Mouse (Mus musculus) fat pad, adult 2 months (tissue): ENCODE measurements around the gene Exph5.

Experiments
- DNase-seq: peaks from one replicate; pipeline ENCODE4 v3.0.0-alpha.2; 2011; ENCODE audit warnings: low read depth, low spot score; ENCODE audit errors: extremely low read depth

Gene Exph5

GRCm38 (mm10) chr9:53404050-53404752, 102.7 kb downstream of the Exph5 start:
- no peak for DNase-seq

GRCm38 (mm10) chr9:53404753-53405722, 103.6 kb downstream of the Exph5 start:
- DNase-seq, result no peak

GRCm38 (mm10) chr9:53408548-53408947, 107.1 kb downstream of the Exph5 start:
- no peak for DNase-seq

- DNase-seq, result peak; percentile 76
Observed at GRCm38 (mm10) chr9:53408953-53409361, 107.5 kb downstream of the Exph5 start.

GRCm38 (mm10) chr9:53409427-53409826, 108.0 kb downstream of the Exph5 start:
- DNase-seq, result no peak

GRCm38 (mm10) chr9:53422133-53422896, 120.8 kb downstream of the Exph5 start:
- DNase-seq, result no peak

- no peak for DNase-seq
Observed at GRCm38 (mm10) chr9:53426726-53427125, 125.3 kb downstream of the Exph5 start.
